Mouse (Mus musculus) embryonic facial prominence, embryonic 14.5 days (tissue): ENCODE results near the gene Ptk6. TPM values are rescaled to one million over a fixed set of nuclear protein-coding genes. Genes with fewer than 3 reads are reported as not detected.
"Not testable (repeated sequence)": the region's sequence is repeated elsewhere in the genome, so short reads cannot be mapped to it uniquely, and the experiment has no call there.

Experiments used
- ATAC-seq: fragments of 200-750 bp; cut with Nextera tagmentation; 2 replicates; pipeline ENCODE4 v1.8.0; 2017; ENCODE audit warnings: low read depth, moderate number of reproducible peaks, moderate TSS enrichment
- DNase-seq: peaks from one replicate; pipeline ENCODE4 v3.0.0-alpha.2; 2015; ENCODE audit warnings: low spot score
- H3K27ac ChIP-seq: fragments of 300-500 bp; sonication (generic); replicated peaks from 2 replicates; pipeline ENCODE4 v1.5.1; 2014; ENCODE audit warnings: low read depth, mild to moderate bottlenecking, low read length, moderate library complexity
- H3K27me3 ChIP-seq: fragments of 300-500 bp; sonication (generic); replicated peaks from 2 replicates; pipeline ENCODE4 v1.6.1; 2014; ENCODE audit warnings: low read length; ENCODE audit not compliant: control insufficient read depth, insufficient read depth
- H3K36me3 ChIP-seq: fragments of 300-500 bp; sonication (generic); 2 replicates; pipeline ENCODE4 v1.6.1; 2014; ENCODE audit warnings: low read length, mixed read lengths; ENCODE audit not compliant: control insufficient read depth, insufficient read depth
- H3K4me1 ChIP-seq: fragments of 300-500 bp; sonication (generic); 2 replicates; pipeline ENCODE4 v1.6.1; 2014; ENCODE audit warnings: antibody characterized with exemption, low read length; ENCODE audit not compliant: control insufficient read depth, insufficient read depth
- H3K4me2 ChIP-seq: fragments of 300-500 bp; sonication (generic); 2 replicates; pipeline ENCODE4 v1.6.1; 2014; ENCODE audit warnings: low read depth, mild to moderate bottlenecking, low read length, moderate library complexity, mixed read lengths
- H3K4me3 ChIP-seq: fragments of 300-500 bp; sonication (generic); 2 replicates; pipeline ENCODE4 v1.5.1; 2014; ENCODE audit warnings: low read depth, mild to moderate bottlenecking, low read length
- H3K9ac ChIP-seq: fragments of 300-500 bp; sonication (generic); 2 replicates; pipeline ENCODE4 v1.6.1; 2014; ENCODE audit warnings: low read depth, mild to moderate bottlenecking, low read length, moderate library complexity, mixed read lengths
- H3K9me3 ChIP-seq: fragments of 300-500 bp; sonication (generic); 2 replicates; pipeline ENCODE4 v1.6.1; 2016; ENCODE audit warnings: low read length; ENCODE audit not compliant: control insufficient read depth
- WGBS: fragments of 180-500 bp; shearing (Covaris S2); extraction: QIAGEN DNeasy Blood & Tissue Kit; methylation state at CpG from one replicate; pipeline ENCODE4 v1.1.7; 2014; 5-methylcytosine and 5-hydroxymethylcytosine counted together
- polyA plus RNA-seq: library from polyadenylated mRNA; unstranded; fragments of >200 nt; fragmentation: Nextera tagmentation; extraction: Ambion mirVana; gene quantifications from 2 replicates; pipeline ENCODE4 v1.2.1, GENCODE M21; 2014

Ptk6 gene
- polyA plus RNA-seq, 1 experiment from 2014 or later, result 0.19 TPM

DNA sequence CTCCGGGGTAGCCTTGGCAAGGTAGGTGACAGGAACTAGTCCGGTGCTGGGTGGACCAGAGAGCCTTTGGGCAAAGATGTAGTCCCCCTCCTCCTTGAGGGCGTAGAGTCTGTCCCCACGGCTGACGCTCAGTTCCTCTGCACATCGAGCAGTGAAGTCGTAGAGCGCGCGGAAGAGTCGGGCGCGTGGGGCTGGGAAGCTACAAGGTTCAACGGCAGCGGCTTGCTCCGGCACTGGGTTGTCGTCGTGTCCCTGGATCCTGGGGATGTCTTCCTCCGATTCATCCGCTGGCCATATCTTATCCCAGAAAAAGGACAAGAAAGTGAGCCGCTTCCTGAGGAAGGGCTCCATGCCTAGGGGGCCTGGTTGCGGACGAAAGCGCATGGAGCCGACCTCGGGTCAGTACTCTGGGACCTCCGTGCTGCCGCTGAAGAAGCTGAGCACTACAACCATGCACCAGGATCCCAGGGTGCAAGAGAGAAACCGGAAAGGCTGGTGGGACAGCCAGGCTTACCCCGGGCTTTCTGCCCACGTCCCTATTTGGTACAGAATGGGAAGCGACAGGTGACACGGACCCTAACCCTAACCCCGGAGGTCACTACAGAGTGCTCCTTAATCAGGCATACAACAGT is 9.9 kb upstream of the Ptk6 start:
- Histone ChIP-seq H3K9ac (peak overlapping the region; percentile 34; the same call in 1 of the 2 replicates), H3K36me3 (no peaks in the 10 kb centered on the region), H3K4me3 (peak overlapping the region; percentile 29), H3K4me1 (peaks cover 6% of the 10 kb centered on the region; the same call in 1 of the 2 replicates), H3K4me2 (peak overlapping the region; percentile 49), H3K27ac (no peak overlapping the region), H3K9me3 (no peaks in the 10 kb centered on the region), H3K27me3 (peaks cover 36% of the 10 kb centered on the region)
- no peak for ATAC-seq
- DNase-seq, result no peak
- 3% methylated on average over 26 of the region's 34 CpGs for WGBS

DNA sequence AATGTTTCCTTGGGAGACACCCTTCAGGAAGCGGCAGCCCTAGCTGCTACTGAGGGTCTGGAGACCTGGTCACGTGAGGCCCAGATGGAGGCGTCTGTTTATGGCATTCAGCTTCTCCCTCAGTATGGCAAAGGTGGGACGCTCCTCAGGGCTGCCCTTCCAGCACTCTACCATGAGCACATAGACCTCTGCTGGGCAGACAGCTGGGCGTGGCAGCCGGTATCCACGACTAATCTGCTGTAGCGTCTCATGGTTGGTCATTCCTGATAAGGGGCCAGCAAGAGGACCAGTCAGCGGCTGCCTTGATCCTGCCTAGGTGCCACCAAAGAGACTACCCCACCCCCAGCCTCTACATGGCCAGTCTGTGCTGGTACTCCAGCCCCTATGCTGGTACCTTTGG is 3.5 kb upstream of the Ptk6 start:
- no peaks in the 10 kb centered on the region for H3K36me3 ChIP-seq
- DNase-seq (no peak), ATAC-seq (no peak)
- no peak overlapping the region for H3K9ac ChIP-seq
- H3K27ac ChIP-seq, result no peak overlapping the region
- peaks cover 5% of the 10 kb centered on the region; the same call in 1 of the 2 replicates for H3K27me3 ChIP-seq
- no peak overlapping the region for H3K4me2 ChIP-seq
- WGBS, result 72% methylated on average over 9 of the region's 9 CpGs
- H3K4me3 ChIP-seq, result no peak overlapping the region
- no peaks in the 10 kb centered on the region for H3K4me1 ChIP-seq
- H3K9me3 ChIP-seq, result no peaks in the 10 kb centered on the region

DNA sequence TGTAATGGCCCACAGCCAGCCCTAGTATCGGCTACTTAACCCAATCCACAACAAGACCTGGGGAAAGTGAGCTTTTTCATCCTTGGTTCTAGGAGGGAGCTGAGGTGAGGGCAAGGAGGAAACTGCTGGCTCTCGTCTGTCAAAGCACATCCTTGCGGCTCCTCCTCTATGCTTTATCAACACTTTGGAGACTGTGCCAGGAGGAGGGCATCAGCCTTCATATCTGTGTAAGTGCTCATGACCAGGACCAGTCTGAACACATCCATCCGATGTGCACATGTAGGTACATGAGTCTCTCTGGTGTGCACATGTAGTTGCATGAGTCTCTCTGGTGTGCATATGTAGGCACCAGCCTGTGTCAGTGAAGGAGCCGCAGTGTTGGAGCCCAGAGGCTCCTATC is 3.1 kb upstream of the Ptk6 start:
- DNase-seq (no peak), ATAC-seq (no peak)

DNA sequence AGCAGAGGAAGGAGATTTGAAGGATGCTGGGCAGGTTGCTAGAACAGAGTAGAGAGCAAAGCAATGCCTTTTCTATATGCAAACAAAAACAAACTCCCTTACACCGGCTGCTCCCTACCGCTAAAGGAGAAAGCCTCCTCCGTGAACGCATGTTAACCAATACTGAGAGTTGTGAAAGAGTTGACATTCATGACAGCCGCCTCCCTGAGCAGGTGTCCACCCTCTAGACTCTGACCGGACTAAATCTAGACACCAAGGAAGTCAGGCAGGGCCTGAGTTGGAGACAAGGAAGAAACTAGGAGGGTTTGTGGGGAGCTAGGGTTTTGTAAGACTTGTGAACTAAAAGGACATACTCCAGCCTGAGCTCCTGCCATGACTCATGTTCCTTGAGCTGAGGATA is 297 bp upstream of the Ptk6 start:
- H3K4me1 ChIP-seq, result no peaks in the 10 kb centered on the region
- no peak overlapping the region for H3K27ac ChIP-seq
- 74% methylated on average over 6 of the region's 6 CpGs for WGBS

More for the DNA sequence above, 3.1 kb upstream of the Ptk6 start:
- H3K27ac ChIP-seq, result no peak overlapping the region
- no peaks in the 10 kb centered on the region for H3K4me1 ChIP-seq
- H3K4me3 ChIP-seq, result no peak overlapping the region
- H3K9me3 ChIP-seq, result no peaks in the 10 kb centered on the region
- WGBS, result 91% methylated on average over 5 of the region's 5 CpGs
- no peaks in the 10 kb centered on the region for H3K36me3 ChIP-seq
- H3K27me3 ChIP-seq, result 0 out of 2 replicates have a peak, but pooled peaks cover under 1% of the 10 kb centered on the region
- no peak overlapping the region for H3K4me2 ChIP-seq
- H3K9ac ChIP-seq, result no peak overlapping the region

DNA sequence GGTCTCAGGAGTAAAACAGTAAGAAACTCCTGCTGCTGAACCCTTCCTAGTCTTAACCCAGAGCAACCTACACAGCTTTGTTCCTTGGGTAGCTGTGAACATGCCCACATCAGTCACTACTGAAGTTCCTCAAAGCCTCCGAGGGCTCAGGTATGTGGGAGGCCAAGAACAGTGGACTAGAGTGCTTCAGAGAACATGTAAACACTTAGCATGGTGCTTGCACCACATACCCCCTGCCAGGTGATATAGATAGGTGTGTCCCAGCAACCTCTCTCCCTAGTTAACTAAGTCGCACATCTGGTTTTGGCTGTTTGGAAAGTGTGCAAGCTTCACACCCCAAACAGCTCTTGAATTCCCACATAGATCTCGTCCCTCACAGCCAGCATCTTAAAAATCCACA is 983 bp downstream of the Ptk6 start:
- H3K27ac ChIP-seq, result no peak overlapping the region
- no peak for ATAC-seq
- no peak overlapping the region for H3K4me2 ChIP-seq
- DNase-seq, result no peak
- no peaks in the 10 kb centered on the region for H3K27me3 ChIP-seq
- no peak overlapping the region for H3K4me3 ChIP-seq
- no peaks in the 10 kb centered on the region for H3K4me1 ChIP-seq
- 58% methylated on average over 3 of the region's 3 CpGs for WGBS
- H3K9me3 ChIP-seq, result no peaks in the 10 kb centered on the region
- no peak overlapping the region for H3K9ac ChIP-seq
- H3K36me3 ChIP-seq, result no peaks in the 10 kb centered on the region

More for the DNA sequence above, 297 bp upstream of the Ptk6 start:
- ATAC-seq (no peak), DNase-seq (no peak)
- H3K4me2 ChIP-seq, result no peak overlapping the region
- H3K9me3 ChIP-seq, result no peaks in the 10 kb centered on the region
- no peaks in the 10 kb centered on the region for H3K36me3 ChIP-seq
- no peaks in the 10 kb centered on the region for H3K27me3 ChIP-seq
- no peak overlapping the region for H3K4me3 ChIP-seq
- no peak overlapping the region for H3K9ac ChIP-seq

DNA sequence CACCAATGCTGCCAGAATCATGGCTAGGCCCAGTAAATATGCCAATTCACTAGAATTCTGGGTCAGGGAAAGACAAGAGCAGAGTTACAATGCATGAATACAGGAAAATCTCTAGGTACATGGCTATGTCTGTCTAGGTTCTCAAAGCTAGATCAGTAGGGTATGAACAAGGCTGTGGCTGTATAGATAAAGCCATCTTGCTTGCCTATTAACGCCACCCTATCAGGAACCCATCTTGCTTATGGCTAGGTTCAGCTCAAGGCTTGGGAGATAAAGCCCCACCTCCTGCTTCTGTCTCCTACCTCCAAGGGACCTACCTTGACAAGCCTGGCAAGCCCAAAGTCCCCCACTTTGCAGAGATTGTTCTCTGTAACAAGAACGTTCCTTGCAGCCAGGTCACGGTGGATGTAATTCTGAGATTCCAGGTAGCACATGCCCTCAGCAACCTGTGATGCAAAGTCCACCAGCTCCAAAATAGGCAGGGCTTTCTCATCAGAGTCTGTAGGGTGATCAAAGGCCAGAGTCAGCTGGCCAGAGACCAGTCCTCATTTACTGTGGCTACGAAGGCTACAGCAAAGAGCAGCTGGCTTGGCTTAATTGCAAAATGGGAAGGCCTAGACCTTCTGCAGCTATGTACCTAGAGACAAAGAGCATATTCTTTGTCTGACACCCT is 5.8 kb downstream of the Ptk6 start:
- H3K4me1 ChIP-seq, result no peaks in the 10 kb centered on the region
- H3K9me3 ChIP-seq, result no peaks in the 10 kb centered on the region
- no peaks in the 10 kb centered on the region for H3K36me3 ChIP-seq
- H3K4me3 ChIP-seq, result no peak overlapping the region
- DNase-seq (no peak), ATAC-seq (no peak)
- no peaks in the 10 kb centered on the region for H3K27me3 ChIP-seq
- H3K9ac ChIP-seq, result no peak overlapping the region
- 81% methylated on average over 4 of the region's 4 CpGs for WGBS
- H3K27ac ChIP-seq, result no peak overlapping the region
- H3K4me2 ChIP-seq, result no peak overlapping the region

DNA sequence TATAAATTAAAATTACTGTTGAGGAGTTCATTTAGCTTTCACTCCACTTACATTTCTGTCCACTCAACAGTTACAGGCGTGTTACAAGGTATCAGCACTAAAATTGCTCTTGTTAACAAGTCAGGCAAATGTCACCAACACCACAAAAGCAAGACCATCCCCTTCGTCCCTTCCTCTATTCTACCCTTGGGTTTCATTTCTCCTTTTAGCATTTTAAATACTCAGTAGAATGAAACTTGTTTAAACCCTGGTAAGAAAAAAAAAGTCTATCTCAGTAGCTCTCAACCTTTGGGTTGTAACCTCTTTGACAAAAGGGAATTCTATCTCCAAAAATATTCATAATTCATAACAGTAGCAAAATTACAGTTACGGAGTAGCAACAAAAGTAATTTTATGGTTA is 9.5 kb downstream of the Ptk6 start:
- Histone ChIP-seq H3K4me1 (peaks cover 3% of the 10 kb centered on the region; the same call in 1 of the 2 replicates), H3K27me3 (no peaks in the 10 kb centered on the region), H3K4me2 (no peak overlapping the region), H3K9me3 (no peaks in the 10 kb centered on the region), H3K27ac (no peak overlapping the region), H3K4me3 (no peak overlapping the region), H3K36me3 (peaks cover 12% of the 10 kb centered on the region; the same call in 1 of the 2 replicates), H3K9ac (no peak overlapping the region)
- ATAC-seq (no peak), DNase-seq (no peak)
- 70% methylated on average over 3 of the region's 3 CpGs for WGBS

DNA sequence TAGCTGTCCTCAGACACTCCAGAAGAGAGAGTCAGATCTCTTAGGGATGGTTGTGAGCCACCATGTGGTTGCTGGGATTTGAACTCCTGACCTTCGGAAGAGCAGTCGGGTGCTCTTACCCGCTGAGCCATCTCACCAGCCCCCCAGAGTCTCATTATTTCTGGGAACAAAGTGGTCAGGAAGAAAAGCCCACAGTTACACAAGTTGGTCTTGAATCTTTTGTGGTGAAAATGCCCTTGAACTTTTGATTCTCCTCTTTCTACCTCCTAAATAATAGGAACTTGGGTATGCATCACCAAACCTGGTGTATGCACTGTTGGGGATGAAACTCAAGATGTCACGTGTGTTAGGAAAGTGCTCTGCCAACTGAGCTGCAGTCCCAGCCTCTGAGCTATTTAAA is 10.7 kb downstream of the Ptk6 start:
- Histone ChIP-seq H3K4me3 (no peak overlapping the region), H3K27me3 (no peaks in the 10 kb centered on the region), H3K9me3 (no peaks in the 10 kb centered on the region), H3K27ac (no peak overlapping the region), H3K4me1 (peaks cover 3% of the 10 kb centered on the region; the same call in 1 of the 2 replicates), H3K36me3 (peaks cover 12% of the 10 kb centered on the region; the same call in 1 of the 2 replicates), H3K4me2 (no peak overlapping the region), H3K9ac (no peak overlapping the region)
- ATAC-seq, result no peak
- DNase-seq, result no peak
- WGBS, result 71% methylated on average over 4 of the region's 4 CpGs

DNA sequence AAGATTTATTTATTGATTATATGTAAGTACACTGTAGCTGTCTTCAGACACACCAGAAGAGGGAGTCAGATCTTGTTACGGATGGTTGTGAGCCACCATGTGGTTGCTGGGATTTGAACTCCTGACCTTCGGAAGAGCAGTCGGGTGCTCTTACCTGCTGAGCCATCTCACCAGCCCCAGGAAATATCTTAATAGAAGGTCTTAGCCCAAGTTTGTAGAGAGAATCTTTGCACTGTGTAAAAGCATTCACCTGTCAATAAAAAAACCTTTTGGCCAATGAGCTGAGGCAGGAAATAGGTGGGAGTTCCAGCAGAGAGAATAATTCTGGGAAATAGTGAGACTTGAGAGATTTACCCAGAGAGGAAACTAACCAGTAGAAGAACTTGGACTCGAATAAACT is 11.2 kb downstream of the Ptk6 start:
- H3K4me1 ChIP-seq, H3K9ac ChIP-seq, H3K4me3 ChIP-seq, H3K9me3 ChIP-seq, H3K27ac ChIP-seq, DNase-seq, ATAC-seq, H3K27me3 ChIP-seq, H3K4me2 ChIP-seq: not testable (repeated sequence)
- H3K36me3 ChIP-seq, result peaks cover 12% of the 10 kb centered on the region; the same call in 1 of the 2 replicates
- 67% methylated on average over 3 of the region's 4 CpGs for WGBS
